Mouse (Mus musculus) E14TG2a.4 (cell line): ENCODE measurements at regions not wholly inside any gene's neighbourhood (a gene's known extent, or its start where the extent isn't known, plus 50 kb on each side); places are given as distances from the start of the nearest gene placed in this dataset.

Experiments
- CTCF ChIP-seq: conservative IDR thresholded peaks from 2 replicates; pipeline ENCODE4 v1.5.1; 2014; ENCODE audit warnings: low read length
- NANOG ChIP-seq: IDR thresholded peaks from 2 replicates; pipeline ENCODE4 v1.6.1; 2014; ENCODE audit warnings: borderline replicate concordance, low read length, mixed read lengths

DNA sequence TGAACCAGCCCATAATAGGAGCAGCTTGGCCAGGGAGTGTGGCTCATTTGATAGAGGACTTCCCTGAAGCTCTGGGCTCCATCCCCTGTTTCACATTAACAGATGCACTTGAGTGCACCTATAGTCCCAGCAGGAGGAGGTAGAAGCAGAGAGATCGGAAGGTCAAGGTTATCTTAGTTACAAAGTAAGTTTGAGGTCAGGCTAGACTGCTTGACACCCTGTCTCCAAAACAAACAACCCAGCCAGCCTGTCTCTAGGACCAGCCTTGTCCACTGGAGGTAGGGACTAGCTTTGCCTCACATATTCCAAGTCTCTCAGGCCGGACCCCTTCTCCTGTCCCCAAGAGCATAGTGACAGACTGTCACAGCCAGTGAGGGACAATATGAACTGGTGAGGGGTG, 88.9 kb upstream of the Ptpn1 start:
- no peak for TF ChIP-seq NANOG
- no peak for TF ChIP-seq CTCF
